In genomic region chr8:121120456-121121419, GRCm38 (mm10) we compare ENCODE assay signal across 10 mouse cellular contexts. TPM values are rescaled to one million over a fixed set of nuclear protein-coding genes. Genes with fewer than 3 reads are reported as not detected.
DNase-seq lines count a peak whose midpoint lies in the region; ATAC-seq lines count a peak whose summit lies in the region.
"Had no signal": no experiment of that assay in that cellular context is flagged by ENCODE, and none has a peak within 500 bp of the region (broad histone marks: within the 10 kb centered on the region; RNA-seq: fewer than 3 reads in every experiment).

No protein-coding gene starts in this region.

- H3K27me3 ChIP-seq in lung, embryonic 15.5 days, result peaks cover 96% of the 10 kb centered on the region
- peaks cover 100% of the 10 kb centered on the region for H3K27me3 ChIP-seq in hindbrain, embryonic 13.5 days
- peaks cover 70% of the 10 kb centered on the region for H3K27me3 ChIP-seq in neural tube, embryonic 14.5 days (ENCODE audit: control insufficient read depth, insufficient read depth, low read length)

- DNase-seq in heart, adult 11 months, result peak; percentile 68
- DNase-seq in heart, postnatal 14 days, result no peak
- DNase-seq in lung, postnatal 10 days, result no peak
- no peak for DNase-seq in right cerebral cortex, adult 2 months (ENCODE audit: low spot score in 2 of 2)
- DNase-seq in spleen, postnatal 4 days (ENCODE audit: low spot score in 2 of 2), result no peak
- DNase-seq: kidney, adult 8-10 months had no signal

- 0 out of 2 replicates have a peak overlapping the region, but pooled peaks have one; percentile 12 for H3K4me2 ChIP-seq in lung, embryonic 15.5 days
- peak overlapping the region; percentile 6; the same call in 1 of the 2 replicates for H3K4me2 ChIP-seq in hindbrain, embryonic 13.5 days
- no peak overlapping the region for H3K4me2 ChIP-seq in neural tube, embryonic 14.5 days (ENCODE audit: low read depth, low read length)

- peak overlapping the region; percentile 3; the same call in 1 of the 2 replicates for H3K4me3 ChIP-seq in lung, embryonic 15.5 days
- peak overlapping the region; percentile 11; the same call in 1 of the 2 replicates for H3K4me3 ChIP-seq in hindbrain, embryonic 13.5 days
- H3K4me3 ChIP-seq in neural tube, embryonic 14.5 days (ENCODE audit: low read depth, low read length), result peak overlapping the region; percentile 0; the same call in 1 of the 2 replicates

- H3K9me3 ChIP-seq in lung, embryonic 15.5 days, result no peaks in the 10 kb centered on the region
- peaks cover 10% of the 10 kb centered on the region; the same call in 1 of the 2 replicates for H3K9me3 ChIP-seq in hindbrain, embryonic 13.5 days
- H3K9me3 ChIP-seq in neural tube, embryonic 14.5 days (ENCODE audit: control insufficient read depth, low read length), result no peaks in the 10 kb centered on the region

- no peak overlapping the region for H3K9ac ChIP-seq in lung, embryonic 15.5 days
- H3K9ac ChIP-seq in hindbrain, embryonic 13.5 days, result no peak overlapping the region
- H3K9ac ChIP-seq in neural tube, embryonic 14.5 days (replicated peaks; ENCODE audit: low read depth, low read length), result no peak overlapping the region

- H3K4me1 ChIP-seq in lung, embryonic 15.5 days, result peaks cover 25% of the 10 kb centered on the region
- peaks cover 27% of the 10 kb centered on the region for H3K4me1 ChIP-seq in hindbrain, embryonic 13.5 days (replicated peaks)
- H3K4me1 ChIP-seq in neural tube, embryonic 14.5 days (ENCODE audit: control insufficient read depth, insufficient read depth, low read length), result peaks cover 4% of the 10 kb centered on the region; the same call in 1 of the 2 replicates

- 42% methylated on average over 17 of the region's 17 CpGs for WGBS in lung, embryonic 15.5 days
- WGBS in hindbrain, embryonic 13.5 days, result 5% methylated on average over 17 of the region's 17 CpGs
- WGBS in neural tube, embryonic 14.5 days, result 3% methylated on average over 17 of the region's 17 CpGs

- intact Hi-C loops in heart, postnatal 14 days (cut with DNase I), result no loop called here

- no peak overlapping the region for H3K27ac ChIP-seq in lung, embryonic 15.5 days
- H3K27ac ChIP-seq in hindbrain, embryonic 13.5 days, result no peak overlapping the region
- no peak overlapping the region for H3K27ac ChIP-seq in neural tube, embryonic 14.5 days (ENCODE audit: low read depth, low read length)

- no peak for ATAC-seq in lung, embryonic 15.5 days (ENCODE audit: borderline replicate concordance, extremely low read depth, low FRiP score, low TSS enrichment)
- no peak for ATAC-seq in hindbrain, embryonic 13.5 days (ENCODE audit: low FRiP score)
- ATAC-seq in neural tube, embryonic 14.5 days (ENCODE audit: low read depth), result no peak

- H3K36me3 ChIP-seq in lung, embryonic 15.5 days, result no peaks in the 10 kb centered on the region
- no peaks in the 10 kb centered on the region for H3K36me3 ChIP-seq in hindbrain, embryonic 13.5 days
- no peaks in the 10 kb centered on the region for H3K36me3 ChIP-seq in neural tube, embryonic 14.5 days (ENCODE audit: control insufficient read depth, insufficient read depth, low read length)

RNA-seq across cellular contexts. Expression of gene Foxc2, which starts 4.8 kb away (rescaled TPM):
- 1 to 10 TPM; 2.4 to 2.6 TPM for total RNA-seq in heart, postnatal 14 days (2021)
- 2.1 and 2.3 TPM in 2 replicates for polyA plus RNA-seq in lung, embryonic 15.5 days (2015; fragmentation: Nextera tagmentation; extraction: Ambion mirVana)
- polyA plus RNA-seq in hindbrain, embryonic 13.5 days (2015; fragmentation: Nextera tagmentation; extraction: Ambion mirVana), result 2.8 and 4.1 TPM in 2 replicates
- 0.16 and 3.3 TPM in 2 replicates for polyA plus RNA-seq in neural tube, embryonic 14.5 days (2014; fragmentation: Nextera tagmentation; extraction: Ambion mirVana)

RNA-seq across cellular contexts. Expression of gene Foxl1, which starts 7.0 kb away (rescaled TPM):
- under 1 TPM; 0.12 to 0.17 TPM for total RNA-seq in heart, postnatal 14 days (2021)
- polyA plus RNA-seq in lung, embryonic 15.5 days (2015; fragmentation: Nextera tagmentation; extraction: Ambion mirVana), result 6.8 and 8.5 TPM in 2 replicates
- 0.16 and 0.27 TPM in 2 replicates for polyA plus RNA-seq in hindbrain, embryonic 13.5 days (2015; fragmentation: Nextera tagmentation; extraction: Ambion mirVana)
- polyA plus RNA-seq in neural tube, embryonic 14.5 days (2014; fragmentation: Nextera tagmentation; extraction: Ambion mirVana), result 0.09 TPM in 1 of 2 replicates, not detected in the other
- polyA plus RNA-seq: testis, adult 2 months had no signal

RNA-seq across cellular contexts. Expression of gene Mthfsd, which starts 12.5 kb away (rescaled TPM):
- total RNA-seq in heart, postnatal 14 days (2021), result 10 to 100 TPM; 13.5 to 17.3 TPM
- polyA plus RNA-seq in lung, embryonic 15.5 days (2015; fragmentation: Nextera tagmentation; extraction: Ambion mirVana), result 60.2 and 60.8 TPM in 2 replicates
- polyA plus RNA-seq in hindbrain, embryonic 13.5 days (2015; fragmentation: Nextera tagmentation; extraction: Ambion mirVana), result 53.8 and 54.1 TPM in 2 replicates
- 43.3 and 53.4 TPM in 2 replicates for polyA plus RNA-seq in neural tube, embryonic 14.5 days (2014; fragmentation: Nextera tagmentation; extraction: Ambion mirVana)

RNA-seq across cellular contexts. Expression of gene Foxf1, which starts 36.6 kb away (rescaled TPM):
- total RNA-seq in heart, postnatal 14 days (2021), result under 1 TPM; 0.17 to 0.22 TPM
- polyA plus RNA-seq in lung, embryonic 15.5 days (2015; fragmentation: Nextera tagmentation; extraction: Ambion mirVana), result 151 and 157 TPM in 2 replicates
- 0.96 and 1.3 TPM in 2 replicates for polyA plus RNA-seq in hindbrain, embryonic 13.5 days (2015; fragmentation: Nextera tagmentation; extraction: Ambion mirVana)
- 0.16 and 1.3 TPM in 2 replicates for polyA plus RNA-seq in neural tube, embryonic 14.5 days (2014; fragmentation: Nextera tagmentation; extraction: Ambion mirVana)
